Mouse (Mus musculus): ENCODE measurements at regions not wholly inside any gene's neighbourhood (a gene's known extent, or its start where the extent isn't known, plus 50 kb on each side); places are given as distances from the start of the nearest gene placed in this dataset.

DNA sequence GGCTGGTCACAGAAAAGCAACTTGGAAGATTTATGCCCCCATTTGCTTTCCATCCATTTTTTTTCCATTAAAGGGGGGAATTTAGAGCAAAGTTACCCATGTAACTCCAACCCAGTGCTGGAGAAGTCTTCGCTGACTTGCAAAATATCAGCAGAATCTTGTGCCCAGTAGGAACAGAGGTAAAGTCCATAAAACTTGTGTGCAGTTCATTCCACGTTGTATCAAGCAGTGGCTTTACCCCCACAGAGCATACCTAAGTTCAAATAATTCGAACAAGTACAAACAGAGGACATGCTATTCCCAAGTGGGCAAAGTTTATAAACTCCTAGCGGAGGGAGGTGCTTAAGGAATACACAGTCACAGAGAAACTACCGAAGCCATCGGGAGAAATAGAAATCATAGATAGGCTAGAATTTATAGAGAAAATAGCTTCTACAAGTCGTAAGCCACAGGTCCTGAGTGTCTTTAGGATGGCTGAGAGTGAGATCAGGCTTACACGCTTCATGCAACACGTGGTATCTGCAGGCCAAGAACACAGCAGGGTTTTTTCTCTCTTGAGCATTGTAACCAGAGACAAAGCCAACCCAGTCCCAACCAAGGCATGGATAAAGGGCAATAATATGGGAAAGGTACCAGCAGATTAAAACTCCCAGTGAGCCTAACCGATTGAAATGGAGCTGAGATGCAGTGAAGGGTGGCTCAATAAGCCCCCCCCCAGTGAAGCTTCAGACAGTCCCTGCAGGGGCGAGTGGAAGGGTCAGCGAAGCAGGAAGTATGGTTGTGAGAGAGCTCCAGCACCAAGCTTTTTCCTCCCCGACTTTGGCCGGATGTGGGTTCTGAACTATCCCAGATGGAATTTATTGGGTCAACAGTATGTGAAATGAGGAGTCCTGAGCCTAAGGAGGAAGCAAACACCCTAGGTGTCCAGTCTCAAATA lies 487.6 kb upstream of the Gm9747 start:
- DNase-seq (ENCODE audit: low spot score in 2 of 2): no peak

DNA sequence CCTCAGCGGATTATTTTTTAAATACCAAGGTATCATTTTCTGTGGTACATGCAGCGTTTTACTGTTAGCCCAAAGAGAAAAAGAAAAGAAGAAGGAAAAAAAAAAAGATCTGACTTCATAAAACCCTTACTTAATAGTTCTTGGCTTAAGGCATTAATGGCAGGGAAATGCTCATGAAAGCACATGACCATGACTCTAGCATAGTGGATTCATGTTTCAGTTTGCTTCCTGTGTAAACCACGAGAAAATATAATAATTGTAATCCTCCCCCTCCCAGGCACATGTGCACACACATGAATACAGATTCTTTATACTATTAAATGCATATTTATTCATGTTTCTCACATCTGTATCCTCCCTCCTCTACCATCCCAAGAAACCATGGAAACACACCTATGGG lies 486.9 kb upstream of the Gm9747 start:
- DNase-seq (ENCODE audit: low spot score in 2 of 2): no peak

DNA sequence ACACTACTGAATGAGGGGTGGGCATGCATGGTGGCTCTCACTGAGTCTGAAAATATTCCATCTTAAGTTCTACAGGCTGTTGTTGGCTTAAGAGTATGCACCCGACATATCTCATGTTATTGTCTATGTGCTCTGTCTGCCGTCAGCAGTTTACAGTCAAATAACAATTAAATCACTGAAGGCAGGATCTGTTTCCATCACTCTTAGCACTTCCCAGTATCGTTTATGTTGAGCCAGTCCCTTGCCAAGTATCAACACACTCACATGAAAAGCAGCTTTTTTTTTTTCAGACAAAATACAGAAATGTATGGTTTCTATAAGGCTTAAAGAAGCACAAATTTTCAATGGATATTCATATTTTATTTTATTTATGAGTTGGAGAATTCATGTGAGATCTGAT lies 485.9 kb upstream of the Gm9747 start:
- no peak for DNase-seq (ENCODE audit: low spot score in 2 of 2)

GRCm38 (mm10) chr1:81754067-81754466 lies 478.8 kb upstream of the Gm9747 start:
- no peak for DNase-seq (ENCODE audit: low spot score in 2 of 2)

- DNase-seq (ENCODE audit: low spot score in 2 of 2): no peak
Observed at GRCm38 (mm10) chr1:81755281-81755680, 477.6 kb upstream of the Gm9747 start.

DNA sequence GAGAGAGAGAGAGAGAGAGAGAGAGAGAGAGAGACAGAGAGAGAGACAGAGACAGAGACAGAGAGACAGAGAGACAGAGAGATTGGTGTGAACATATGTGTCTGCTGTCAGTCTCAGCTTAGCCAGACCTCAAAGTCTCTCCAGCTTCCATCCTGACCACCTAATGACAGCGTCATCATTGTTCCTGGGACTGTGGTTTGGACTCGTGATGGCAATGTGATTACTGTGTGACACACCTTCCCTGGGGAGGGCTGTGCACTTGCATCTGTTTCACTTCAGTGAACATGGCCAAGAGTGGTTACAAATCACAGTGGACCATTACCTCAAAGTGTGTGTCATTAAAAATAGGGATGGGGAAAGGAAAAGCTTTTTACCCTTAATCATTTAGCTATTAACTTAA lies 477.2 kb upstream of the Gm9747 start:
- DNase-seq (ENCODE audit: low spot score in 2 of 2): no peak

- no peak for DNase-seq (ENCODE audit: low spot score in 2 of 2)
Observed at GRCm38 (mm10) chr1:81759919-81760318, 473.0 kb upstream of the Gm9747 start.

DNA sequence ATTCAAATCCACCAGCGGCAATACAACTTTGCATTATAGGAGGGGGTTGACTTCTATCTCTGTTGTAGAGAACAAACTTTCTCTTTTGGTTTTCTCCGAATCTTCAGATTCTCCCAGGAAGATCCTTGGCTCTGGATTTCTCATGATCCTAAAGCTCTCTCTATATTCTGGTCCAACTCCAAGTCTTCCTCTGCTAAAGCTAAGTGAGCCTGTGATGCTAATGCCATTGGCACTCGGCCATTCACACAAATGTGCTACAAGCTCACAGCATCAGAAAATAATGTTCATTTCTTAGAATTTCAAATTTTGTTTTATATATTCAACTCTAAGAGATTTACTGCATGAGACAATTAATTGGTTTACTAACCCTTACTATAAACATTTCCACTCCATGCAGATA lies 461.2 kb upstream of the Gm9747 start:
- no peak for DNase-seq (ENCODE audit: low spot score in 2 of 2)

DNA sequence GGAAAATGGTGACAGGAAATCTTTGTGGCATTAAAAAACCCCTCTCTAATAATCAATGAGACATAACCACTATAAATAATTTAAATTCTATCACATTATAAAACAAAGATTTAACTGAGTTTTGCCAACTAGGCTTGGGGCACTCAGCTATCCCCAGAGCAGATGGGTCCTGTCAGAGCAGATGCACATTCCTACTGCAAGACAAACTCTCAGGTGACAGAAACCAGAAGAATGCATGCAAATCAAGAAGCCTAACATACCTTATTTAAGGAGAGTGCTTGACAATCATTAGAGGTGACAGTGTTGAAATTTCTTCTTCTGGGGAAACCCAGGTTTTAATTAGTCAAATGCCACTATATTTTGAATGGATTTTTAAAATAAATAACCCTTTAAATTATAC lies 452.3 kb upstream of the Gm9747 start:
- DNase-seq (ENCODE audit: low spot score in 2 of 2): no peak

DNA sequence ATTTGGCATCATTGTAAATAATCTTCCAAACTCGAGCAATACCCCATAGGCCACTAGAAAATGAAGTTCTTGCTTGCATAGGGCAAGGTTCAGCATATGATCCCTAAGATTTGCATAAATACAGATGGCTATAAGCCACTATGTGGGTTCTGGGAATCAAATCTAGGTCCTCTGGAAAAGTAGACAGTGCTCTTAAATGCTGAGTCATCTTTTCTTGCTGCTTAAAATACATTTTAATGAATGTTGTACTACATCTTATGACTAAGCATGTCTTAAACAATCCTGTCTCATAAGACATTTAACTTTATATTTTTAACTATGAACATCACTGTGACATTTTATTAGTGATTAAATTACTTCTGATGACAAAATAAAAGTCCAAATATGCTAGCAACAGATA lies 448.6 kb upstream of the Gm9747 start:
- no peak for DNase-seq (ENCODE audit: low spot score in 2 of 2)

DNA sequence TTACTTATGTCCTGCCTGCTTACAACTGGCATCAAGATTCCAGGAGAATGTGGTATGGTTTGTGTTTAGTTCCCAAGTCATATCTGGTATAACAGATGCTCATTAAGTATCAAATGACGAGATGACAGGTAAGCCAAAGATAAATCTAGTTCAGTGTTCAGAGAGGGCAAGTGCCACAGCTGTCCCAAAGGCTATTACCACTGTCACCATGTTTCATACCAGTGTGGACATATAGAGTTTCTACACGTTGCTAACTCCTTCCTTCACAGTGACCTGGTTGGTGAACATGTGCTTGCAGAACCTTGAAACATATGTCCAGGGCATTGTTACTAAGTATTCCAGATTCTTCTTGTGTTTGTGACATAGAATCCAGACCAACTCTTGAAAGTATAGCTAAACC lies 438.1 kb upstream of the Gm9747 start:
- DNase-seq (ENCODE audit: low spot score in 2 of 2): no peak

DNA sequence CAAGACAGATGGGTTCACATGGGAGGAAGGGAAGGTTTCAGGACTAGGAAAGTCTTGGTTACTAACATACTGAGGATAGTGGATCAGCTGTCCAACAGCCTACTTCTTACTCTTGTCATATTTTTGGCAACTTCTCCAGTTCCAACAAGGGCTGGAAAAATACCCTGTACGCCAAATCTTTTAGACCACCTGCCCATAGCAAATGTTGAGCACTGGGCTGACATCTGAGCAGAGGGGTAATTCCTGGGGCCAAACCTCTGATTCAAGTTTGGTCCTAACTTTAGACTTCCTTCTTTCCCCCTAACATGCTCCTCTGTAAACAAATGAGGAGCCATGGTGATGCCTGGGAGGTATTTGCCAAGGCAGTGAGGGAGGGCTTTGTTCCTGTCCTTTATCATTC lies 437.5 kb upstream of the Gm9747 start:
- no peak for DNase-seq (ENCODE audit: low spot score in 2 of 2)

DNA sequence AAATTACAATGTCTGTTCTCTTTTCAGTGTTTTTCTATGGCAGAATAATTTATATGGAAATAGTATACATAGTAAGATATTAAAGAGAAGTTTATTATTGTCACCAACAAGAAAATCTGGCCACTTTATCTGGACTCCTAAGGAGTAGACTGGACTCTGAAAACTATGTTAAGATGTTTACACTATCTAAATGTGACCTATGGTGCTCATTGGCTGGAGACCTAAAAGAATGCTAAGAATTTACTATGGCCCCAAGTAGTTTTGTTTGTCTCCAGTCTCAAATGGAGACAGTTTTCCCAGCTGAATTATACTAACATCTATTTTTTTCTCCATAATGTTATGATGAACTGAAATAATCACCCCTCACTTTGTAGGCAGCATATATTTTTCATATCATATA lies 421.3 kb upstream of the Gm9747 start:
- no peak for DNase-seq (ENCODE audit: low spot score in 2 of 2)

DNA sequence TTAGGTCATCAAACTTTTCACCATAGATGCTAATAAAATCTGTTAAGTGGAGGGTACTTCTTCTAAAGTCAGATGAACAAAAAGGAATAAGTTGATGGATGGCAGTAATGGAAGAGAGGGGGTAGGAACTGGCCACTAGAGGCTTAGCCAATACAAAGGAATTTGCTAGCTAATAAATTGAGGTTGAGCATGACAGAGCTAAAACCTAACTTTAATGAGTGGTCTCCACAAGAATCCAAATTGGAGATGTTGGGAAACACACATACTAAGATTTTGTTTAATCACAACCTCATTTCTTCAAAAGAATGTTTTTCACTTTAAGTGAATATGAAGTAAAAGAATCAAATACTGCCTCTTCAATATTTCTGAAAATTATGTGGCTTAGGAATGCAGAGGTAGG lies 414.0 kb upstream of the Gm9747 start:
- no peak for DNase-seq (ENCODE audit: low spot score in 2 of 2)

DNA sequence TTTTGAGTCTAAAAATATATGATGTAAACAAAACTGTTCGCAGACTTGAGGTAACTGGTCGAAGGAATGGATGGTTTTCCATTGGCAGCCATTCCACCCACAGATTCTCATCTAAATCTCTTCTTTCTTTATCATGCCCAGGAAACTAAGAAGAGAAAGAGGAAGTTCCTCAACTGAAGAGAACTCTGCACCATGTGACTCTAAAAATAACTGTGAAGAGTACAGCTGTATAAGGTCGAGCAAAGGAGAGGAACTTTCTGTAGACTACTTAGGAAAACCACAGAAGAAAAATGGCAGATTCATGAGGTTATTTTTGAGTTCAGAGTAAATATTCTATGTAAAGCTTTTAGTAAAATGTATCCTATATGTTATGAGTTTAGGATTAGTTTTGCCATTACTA lies 390.9 kb upstream of the Gm9747 start:
- no peak for DNase-seq (ENCODE audit: low spot score in 2 of 2)

GRCm38 (mm10) chr1:81850462-81851144 lies 382.3 kb upstream of the Gm9747 start:
- DNase-seq (ENCODE audit: low spot score in 2 of 2): no peak

DNA sequence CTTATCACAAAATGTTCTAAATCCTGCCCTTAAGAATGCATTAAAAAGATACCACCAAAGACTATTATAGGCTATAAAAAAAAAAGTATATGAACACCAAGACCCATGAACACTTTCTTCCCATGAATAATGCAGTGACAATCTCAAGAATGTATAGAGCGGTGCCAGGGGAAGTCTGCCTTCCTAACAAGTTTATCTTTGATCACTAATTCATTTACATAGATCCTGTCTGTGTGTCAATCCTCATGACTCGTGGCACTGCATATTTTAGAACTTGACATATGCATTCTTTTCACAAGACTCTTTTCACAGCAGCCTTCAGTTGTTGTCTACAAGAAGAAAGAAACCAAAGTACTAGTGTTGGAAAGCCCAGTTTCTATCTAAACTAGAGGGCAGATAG lies 373.4 kb upstream of the Gm9747 start:
- no peak for DNase-seq (ENCODE audit: low spot score in 2 of 2)

DNA sequence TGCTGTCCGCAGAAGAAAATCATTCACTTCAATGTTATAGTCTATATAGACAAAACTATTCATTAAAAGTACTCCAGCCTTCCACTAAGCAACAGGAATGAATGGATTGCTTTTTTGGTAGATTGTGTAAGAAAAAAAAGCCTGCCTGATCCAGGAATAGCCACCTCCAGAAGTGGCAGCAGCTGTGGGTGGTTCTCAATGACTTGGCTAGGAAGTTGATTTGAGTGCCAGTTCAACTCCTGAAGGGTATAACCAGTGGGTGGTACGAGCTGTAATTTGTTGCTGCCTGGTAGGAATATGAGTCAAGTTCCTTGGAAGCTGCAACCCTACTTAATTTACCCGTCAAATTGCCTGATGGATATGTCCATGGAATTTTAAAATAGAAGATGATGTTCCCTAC lies 368.3 kb upstream of the Gm9747 start:
- no peak for DNase-seq (ENCODE audit: low spot score in 2 of 2)

DNA sequence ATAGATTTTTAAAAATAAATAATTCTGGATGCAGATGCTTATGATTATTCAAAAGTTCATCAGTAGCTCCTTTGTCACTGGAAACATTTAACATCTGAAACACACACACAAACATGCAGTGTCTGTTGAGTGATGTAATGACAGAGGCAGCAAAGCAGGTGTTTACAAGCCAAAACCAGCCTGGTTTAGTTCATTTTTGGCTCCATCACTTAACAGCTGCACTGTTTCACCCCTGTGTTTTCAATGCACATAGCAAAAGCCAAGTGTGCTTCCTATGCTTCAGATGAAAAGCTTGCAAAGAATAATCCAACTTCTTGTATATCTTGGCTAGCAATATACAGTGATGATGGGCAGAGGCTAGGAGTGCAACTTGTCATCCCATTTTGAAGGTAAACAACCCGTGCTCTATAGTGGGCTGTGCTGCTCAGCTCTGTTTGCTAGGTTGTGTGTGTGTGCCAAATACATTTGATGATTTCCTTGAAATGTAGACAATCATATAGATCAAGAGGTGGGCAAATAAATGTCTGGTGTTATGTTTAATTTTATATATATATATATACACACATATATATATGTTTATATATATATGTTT lies 345.9 kb upstream of the Gm9747 start:
- no peak for DNase-seq (ENCODE audit: low spot score in 2 of 2)

DNA sequence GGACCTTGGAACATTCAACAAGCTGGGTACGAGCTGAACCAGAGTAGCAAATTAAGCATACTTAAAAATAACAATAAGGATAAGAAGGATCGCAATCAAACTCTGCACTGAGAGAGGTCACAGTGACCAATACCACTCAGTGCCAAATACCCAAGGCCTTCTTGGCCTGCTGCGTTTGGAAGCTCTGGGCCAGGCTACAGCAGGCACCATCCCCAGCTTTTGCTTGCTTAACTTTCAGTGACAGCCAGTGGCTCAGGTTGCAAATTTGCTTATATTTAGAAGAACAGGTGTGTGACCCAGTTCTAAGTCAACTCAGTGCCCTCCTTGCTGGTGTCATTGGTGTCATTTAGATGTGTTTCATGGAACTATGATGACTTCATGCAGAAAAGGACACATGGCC lies 335.7 kb upstream of the Gm9747 start:
- no peak for DNase-seq (ENCODE audit: low spot score in 2 of 2)

- no peak for DNase-seq (ENCODE audit: low spot score in 2 of 2)
Observed at GRCm38 (mm10) chr1:81900843-81901242, 332.1 kb upstream of the Gm9747 start.

DNA sequence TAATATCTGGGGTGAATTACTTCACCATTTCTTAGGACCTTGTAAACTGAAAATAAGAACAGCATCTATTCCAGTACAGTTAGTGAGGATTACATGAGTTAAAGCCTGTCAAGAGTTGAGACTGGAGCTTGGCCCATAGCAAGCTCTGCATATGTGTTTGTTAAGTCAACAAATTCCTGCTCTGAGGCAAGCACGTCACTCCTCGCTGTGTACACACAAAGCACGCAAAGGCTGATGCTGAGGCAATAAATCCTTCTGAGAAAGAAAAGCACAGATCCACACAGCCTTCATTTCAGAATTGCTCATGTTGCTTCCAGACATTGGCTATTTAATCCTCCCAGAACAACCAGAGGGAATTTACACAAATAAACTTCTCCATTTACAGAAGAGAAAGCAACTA lies 328.9 kb upstream of the Gm9747 start:
- DNase-seq (ENCODE audit: low spot score in 2 of 2): peak; percentile 10 to 29

GRCm38 (mm10) chr1:81912607-81913006 lies 320.3 kb upstream of the Gm9747 start:
- DNase-seq (ENCODE audit: low spot score in 2 of 2): no peak
